Mouse (Mus musculus) erythroblast, embryonic 14.5 days (primary cell): Measurements from ENCODE around the gene Nek8.

Experiments
- GATA1 ChIP-seq: IDR thresholded peaks from 2 replicates; pipeline ENCODE4 v1.6.1; 2012; ENCODE audit warnings: low read length, inconsistent platforms, mixed read lengths
- TAL1 ChIP-seq: IDR thresholded peaks from 3 replicates; pipeline ENCODE4 v1.6.1; 2012; ENCODE audit warnings: low read length, inconsistent platforms, mixed read lengths

- no peak for TF ChIP-seq GATA1
- no peak for TF ChIP-seq TAL1
These were observed 27.8 kb upstream of the Nek8 start for GRCm38 (mm10) chr11:78204287-78204686.
